Mouse (Mus musculus) forebrain, embryonic 15.5 days (tissue): ENCODE results near the gene Krtap19-5. TPM values are rescaled to one million over a fixed set of nuclear protein-coding genes. Genes with fewer than 3 reads are reported as not detected.

Experiments used
- polyA plus RNA-seq: library from polyadenylated mRNA; unstranded; fragments of >200 nt; fragmentation: Nextera tagmentation; extraction: Ambion mirVana; gene quantifications from 2 replicates; pipeline ENCODE4 v1.2.1, GENCODE M21; 2015

Krtap19-5 gene
- polyA plus RNA-seq, 1 experiment from 2014 or later, result not detected

Other genes with a start within 250 kb of the Krtap19-5 start
- not detected in 2 replicates for gene Krtap26-1, start 248.7 kb downstream of the Krtap19-5 start, polyA plus RNA-seq
- not detected in 2 replicates for gene Krtap27-1, start 224.8 kb downstream of the Krtap19-5 start, polyA plus RNA-seq
- not detected in 2 replicates for gene 2310061N02Rik, start 188.5 kb downstream of the Krtap19-5 start, polyA plus RNA-seq
- gene Krtap13-1, start 167.6 kb downstream of the Krtap19-5 start, polyA plus RNA-seq, result not detected in 2 replicates
- gene Krtap13, start 144.8 kb downstream of the Krtap19-5 start, polyA plus RNA-seq, result not detected in 2 replicates
- gene 2310034C09Rik, start 137.6 kb downstream of the Krtap19-5 start, polyA plus RNA-seq, result not detected in 2 replicates
- gene 2310057N15Rik, start 122.3 kb downstream of the Krtap19-5 start, polyA plus RNA-seq, result not detected in 2 replicates
- not detected in 2 replicates for gene Gm5965, start 118.6 kb downstream of the Krtap19-5 start, polyA plus RNA-seq
- gene Gm20741, start 84.2 kb downstream of the Krtap19-5 start, polyA plus RNA-seq, result not detected in 2 replicates
- gene Krtap15, start 76.2 kb downstream of the Krtap19-5 start, polyA plus RNA-seq, result not detected in 2 replicates
- gene Krtap14, start 70.3 kb downstream of the Krtap19-5 start, polyA plus RNA-seq, result not detected in 2 replicates
- gene Krtap19-1, start 27.0 kb downstream of the Krtap19-5 start, polyA plus RNA-seq, result not detected in 2 replicates
- not detected in 2 replicates for gene Krtap19-2, start 22.2 kb downstream of the Krtap19-5 start, polyA plus RNA-seq
- gene Krtap19-3, start 18.4 kb downstream of the Krtap19-5 start, polyA plus RNA-seq, result not detected in 2 replicates
- not detected in 2 replicates for gene Krtap19-4, start 11.4 kb downstream of the Krtap19-5 start, polyA plus RNA-seq
- not detected in 2 replicates for gene Krtap19-9b, start 35.8 kb upstream of the Krtap19-5 start, polyA plus RNA-seq
- not detected in 2 replicates for gene Krtap16-3, start 66.4 kb upstream of the Krtap19-5 start, polyA plus RNA-seq
- gene Krtap22-2, start 114.3 kb upstream of the Krtap19-5 start, polyA plus RNA-seq, result not detected in 2 replicates
- gene Gm10229, start 118.8 kb upstream of the Krtap19-5 start, polyA plus RNA-seq, result not detected in 2 replicates
- not detected in 2 replicates for gene Krtap6-1, start 135.2 kb upstream of the Krtap19-5 start, polyA plus RNA-seq
- not detected in 2 replicates for gene Gm10228, start 145.0 kb upstream of the Krtap19-5 start, polyA plus RNA-seq
- not detected in 2 replicates for gene Krtap6-5, start 151.4 kb upstream of the Krtap19-5 start, polyA plus RNA-seq
- not detected in 2 replicates for gene 1110025L11Rik, start 167.5 kb upstream of the Krtap19-5 start, polyA plus RNA-seq
- gene Krtap6-3, start 187.6 kb upstream of the Krtap19-5 start, polyA plus RNA-seq, result not detected in 2 replicates
- not detected in 2 replicates for gene Gm6358, start 244.4 kb upstream of the Krtap19-5 start, polyA plus RNA-seq